Mouse (Mus musculus): Measurements from ENCODE around the gene Brap.
"Not testable (repeated sequence)": the region's sequence is repeated elsewhere in the genome, so short reads cannot be mapped to it uniquely, and the experiment has no call there.

DNA sequence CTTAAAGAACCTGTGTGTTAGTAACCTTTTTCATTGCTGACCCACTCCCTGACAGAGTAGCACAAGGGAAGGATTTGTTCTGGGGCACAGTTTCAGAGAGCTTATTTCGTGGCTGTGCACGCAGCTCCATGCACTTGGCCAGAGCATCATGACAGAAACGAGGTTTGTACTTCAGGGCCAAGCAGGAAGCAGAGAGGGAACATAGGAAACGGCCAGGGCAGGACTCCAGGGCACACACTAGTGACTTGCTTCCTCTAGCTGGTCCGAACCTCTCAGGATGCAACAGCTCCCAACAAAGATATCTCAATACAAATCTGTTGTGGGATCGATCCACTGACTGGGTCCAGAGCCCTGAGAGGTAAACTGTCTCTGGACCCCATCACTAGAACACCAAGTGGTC lies 3.5 kb upstream of the Brap start:
- not testable (repeated sequence) for TF ChIP-seq TCF12 (IDR thresholded peaks at IDR 0.05; ENCODE audit: insufficient read depth, poor library complexity, severe bottlenecking); POLR2A (IDR thresholded peaks at IDR 0.05; ENCODE audit: insufficient read length, low read depth); MAX (IDR thresholded peaks at IDR 0.05; ENCODE audit: low read depth); USF1 (IDR thresholded peaks at IDR 0.05; ENCODE audit: low read depth); MYOG (IDR thresholded peaks at IDR 0.05; ENCODE audit: control insufficient read depth in 1 of 3, insufficient read depth in 1 of 3, insufficient read length in 2 of 3, low read depth in 2 of 3); MYOD1 (IDR thresholded peaks at IDR 0.05; ENCODE audit: control insufficient read depth in 1 of 3, insufficient read length in 2 of 3, low read depth in 2 of 3); E2F4 (IDR thresholded peaks at IDR 0.05; ENCODE audit: insufficient read depth); POLR2AphosphoS2 (IDR thresholded peaks at IDR 0.05; ENCODE audit: insufficient read length, low read depth); REST (IDR thresholded peaks at IDR 0.05; ENCODE audit: insufficient read depth, insufficient read length)

All from myocyte (in vitro differentiated cells).